Mouse (Mus musculus) urinary bladder, postnatal 14 days (tissue): ENCODE measurements around the gene Tlx2.

Experiments
- DNase-seq: peaks from one replicate; pipeline ENCODE4 v3.0.0; 2021; ENCODE audit warnings: low spot score

Gene Tlx2

GRCm38 (mm10) chr6:83092416-83093127 lies 22.5 kb upstream of the Tlx2 start:
- DNase-seq, result no peak

GRCm38 (mm10) chr6:83087926-83088260 lies 17.8 kb upstream of the Tlx2 start:
- no peak for DNase-seq

GRCm38 (mm10) chr6:83087205-83087925 lies 17.3 kb upstream of the Tlx2 start:
- no peak for DNase-seq

- no peak for DNase-seq
Observed at GRCm38 (mm10) chr6:83086121-83087035, 16.3 kb upstream of the Tlx2 start, which contains the start of gene Lbx2. Gene Lbx2 (plus strand): TSS chr6:83086367.

GRCm38 (mm10) chr6:83084477-83084876 lies 14.4 kb upstream of the Tlx2 start:
- no peak for DNase-seq

- DNase-seq, result no peak
Observed at GRCm38 (mm10) chr6:83083497-83083896, 13.4 kb upstream of the Tlx2 start.

- no peak for DNase-seq
Observed at GRCm38 (mm10) chr6:83080210-83080609, 10.1 kb upstream of the Tlx2 start.

GRCm38 (mm10) chr6:83078324-83078858 lies 8.3 kb upstream of the Tlx2 start:
- peak; percentile 99 for DNase-seq

- no peak for DNase-seq
Observed at GRCm38 (mm10) chr6:83077630-83078323, 7.7 kb upstream of the Tlx2 start, which contains the start of gene Pcgf1. Gene Pcgf1 (plus strand): TSS chr6:83077869.

- DNase-seq, result no peak
Observed at GRCm38 (mm10) chr6:83074979-83075378, 4.9 kb upstream of the Tlx2 start.

- no peak for DNase-seq
Observed at GRCm38 (mm10) chr6:83071220-83071619, 1.1 kb upstream of the Tlx2 start.

GRCm38 (mm10) chr6:83070311-83071219 lies 472 bp upstream of the Tlx2 start:
- no peak for DNase-seq

- DNase-seq, result no peak
Observed at GRCm38 (mm10) chr6:83069488-83070246, 426 bp downstream of the Tlx2 start.

GRCm38 (mm10) chr6:83068706-83069487 lies 1.2 kb downstream of the Tlx2 start:
- DNase-seq, result no peak

GRCm38 (mm10) chr6:83068221-83068620 lies 1.9 kb downstream of the Tlx2 start:
- no peak for DNase-seq

GRCm38 (mm10) chr6:83066441-83066840 lies 3.7 kb downstream of the Tlx2 start:
- DNase-seq, result no peak

GRCm38 (mm10) chr6:83065995-83066394 lies 4.1 kb downstream of the Tlx2 start:
- no peak for DNase-seq

- DNase-seq, result no peak
Observed at GRCm38 (mm10) chr6:83058725-83059124, 11.4 kb downstream of the Tlx2 start.

GRCm38 (mm10) chr6:83057790-83058189 lies 12.3 kb downstream of the Tlx2 start, which contains the start of gene Dqx1:
Gene Dqx1 (plus strand): TSS chr6:83057844.
- peak; percentile 67 for DNase-seq
